Mouse (Mus musculus): ENCODE results near the gene Trip12.

Trip12 gene

DNA sequence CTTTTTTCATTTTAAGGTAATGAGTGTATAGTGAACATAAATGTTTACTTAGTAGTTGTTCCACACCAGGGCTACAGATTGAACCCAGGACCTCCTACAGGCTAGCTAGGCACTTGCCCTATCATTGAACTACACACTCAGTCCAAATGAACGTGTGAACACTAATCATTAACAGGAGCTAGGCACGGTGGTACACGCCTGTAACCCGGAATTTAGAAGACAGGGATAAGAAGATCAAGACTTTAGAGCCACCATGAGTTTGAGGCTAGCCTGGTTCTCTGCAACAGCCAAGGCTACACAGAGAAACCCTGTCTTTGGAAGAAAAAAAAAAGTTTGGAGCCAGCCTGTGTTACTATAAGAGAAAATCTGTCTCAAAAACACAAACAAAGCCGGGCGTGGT lies 19.3 kb upstream of the Trip12 start:
- DNase-seq = no peak

- DNase-seq = no peak
Measured at GRCm38 (mm10) chr1:84855756-84856155, 15.4 kb upstream of the Trip12 start.

DNA sequence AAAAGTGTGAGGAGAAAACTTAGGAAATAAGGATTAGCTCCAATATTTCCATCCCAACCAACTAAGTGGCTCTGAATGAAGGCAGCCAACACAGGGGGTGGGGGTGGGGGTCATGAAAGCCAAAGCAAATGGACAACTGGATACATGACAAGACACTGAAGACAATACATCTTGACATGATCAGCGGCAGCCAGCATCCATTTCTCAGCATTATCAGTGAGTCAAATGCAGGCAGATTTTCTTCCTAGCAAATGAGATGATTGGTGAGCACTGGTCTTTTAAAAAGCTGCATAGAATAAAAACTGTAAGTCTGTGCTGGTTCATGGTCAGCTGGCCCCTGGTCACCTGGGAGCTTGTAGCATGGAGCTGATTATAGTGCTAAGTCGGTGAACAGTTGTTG lies 14.7 kb upstream of the Trip12 start:
- no peak for DNase-seq

DNA sequence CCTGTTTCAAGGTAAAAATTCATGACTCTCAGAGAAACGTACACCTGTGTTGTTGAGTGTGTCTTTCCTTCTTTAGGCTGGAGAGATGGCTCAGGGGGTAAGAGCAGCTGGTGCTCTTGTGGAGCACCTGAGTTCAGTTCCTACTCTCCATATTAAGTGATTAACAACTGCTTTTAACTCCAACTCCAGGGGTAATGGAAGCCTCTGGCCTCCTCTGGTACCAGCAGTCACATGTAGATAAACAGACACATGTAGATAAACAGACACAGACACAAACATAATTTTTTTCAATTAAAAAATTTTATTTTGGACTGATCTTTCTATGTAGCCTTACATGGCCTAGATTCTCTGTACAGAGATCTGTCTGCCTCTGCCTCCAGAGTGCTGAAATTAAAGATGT lies 13.4 kb upstream of the Trip12 start:
- no peak for DNase-seq

DNA sequence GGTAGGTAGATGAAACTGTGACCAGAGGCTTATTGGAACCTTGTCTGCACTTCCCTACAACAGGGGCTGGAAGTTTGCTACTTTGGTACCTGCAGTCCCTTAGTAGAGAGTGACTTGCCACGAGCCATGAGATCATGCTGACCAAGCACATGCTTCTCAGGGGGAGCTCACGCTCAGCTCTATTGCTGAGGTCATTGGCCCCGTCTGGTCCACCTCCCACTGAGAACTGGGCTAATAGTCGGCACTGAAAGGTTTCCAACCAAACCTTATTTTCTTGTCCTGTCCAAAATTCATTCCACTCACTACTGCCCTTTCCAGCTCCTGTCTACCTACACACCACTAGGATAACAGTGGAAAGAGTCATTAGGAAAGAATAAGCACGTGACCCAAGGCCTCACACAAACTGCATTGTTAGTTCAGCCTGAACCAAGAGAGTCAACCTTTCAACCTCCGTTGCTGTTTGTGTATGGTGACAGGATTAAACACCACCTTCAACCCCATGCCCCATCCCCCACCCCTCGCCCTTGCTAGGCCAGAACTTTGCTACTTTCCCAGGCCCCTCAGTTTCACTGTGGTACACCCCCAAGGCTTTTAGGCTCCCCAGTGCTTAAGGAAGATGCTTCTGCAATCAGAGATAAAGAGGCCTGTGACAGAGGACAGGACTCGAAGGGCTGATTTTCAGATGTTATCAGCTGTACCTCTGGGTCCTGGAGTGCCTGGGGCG lies 11.4 kb upstream of the Trip12 start:
- no peak for DNase-seq

- no peak for DNase-seq
Measured at GRCm38 (mm10) chr1:84850471-84850870, 10.2 kb upstream of the Trip12 start.

GRCm38 (mm10) chr1:84849804-84850203 lies 9.5 kb upstream of the Trip12 start:
- no peak for DNase-seq

DNA sequence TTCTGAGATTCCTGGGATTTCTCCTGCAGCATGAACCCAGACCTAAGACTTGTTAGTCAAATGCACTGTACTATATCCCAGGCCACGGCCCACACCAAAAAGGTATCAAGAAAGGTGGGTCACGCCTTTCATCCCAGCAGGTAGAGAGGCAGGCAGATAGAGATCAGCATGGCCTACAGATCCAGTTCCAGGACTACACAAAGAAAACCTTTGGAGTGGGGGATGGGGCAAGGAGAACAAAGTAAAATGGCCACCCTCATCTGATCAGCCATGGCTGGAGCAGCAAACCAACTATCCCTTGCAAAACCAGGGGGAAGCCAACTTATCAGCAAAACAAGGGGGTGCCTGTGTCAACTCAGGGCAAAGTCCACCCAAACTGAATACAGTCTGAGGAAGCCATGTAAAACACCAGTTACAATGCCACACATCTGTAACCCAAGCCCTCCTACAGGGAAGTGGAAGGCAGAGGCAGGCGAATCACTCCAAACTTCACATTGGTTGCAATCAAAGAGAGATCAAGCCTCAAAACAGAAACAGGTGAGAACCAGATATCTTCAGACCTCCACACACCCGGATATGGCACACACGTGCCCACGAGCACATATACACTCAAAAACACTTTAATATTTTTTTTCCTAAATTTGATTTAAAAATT lies 8.6 kb upstream of the Trip12 start:
- no peak for DNase-seq

DNA sequence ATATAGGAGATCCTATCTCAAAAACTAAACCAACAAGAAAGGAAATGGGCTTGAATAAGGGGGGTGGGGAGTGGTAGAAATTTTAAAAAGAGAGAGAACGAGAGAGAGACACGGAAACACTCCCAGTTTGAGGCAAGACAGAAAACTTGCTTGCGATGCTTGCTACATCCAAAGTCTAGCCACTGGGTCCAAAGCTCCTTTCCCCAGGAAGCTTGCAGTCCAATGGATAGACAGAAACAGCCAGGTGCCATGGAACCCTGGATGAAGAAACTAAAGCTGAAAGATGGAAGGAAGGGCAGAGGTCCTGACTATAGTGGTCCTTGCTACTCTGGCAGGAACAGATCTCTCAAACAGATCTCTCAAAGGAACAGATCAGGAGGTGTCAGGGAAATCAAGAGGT lies 8.0 kb upstream of the Trip12 start:
- DNase-seq = no peak

DNA sequence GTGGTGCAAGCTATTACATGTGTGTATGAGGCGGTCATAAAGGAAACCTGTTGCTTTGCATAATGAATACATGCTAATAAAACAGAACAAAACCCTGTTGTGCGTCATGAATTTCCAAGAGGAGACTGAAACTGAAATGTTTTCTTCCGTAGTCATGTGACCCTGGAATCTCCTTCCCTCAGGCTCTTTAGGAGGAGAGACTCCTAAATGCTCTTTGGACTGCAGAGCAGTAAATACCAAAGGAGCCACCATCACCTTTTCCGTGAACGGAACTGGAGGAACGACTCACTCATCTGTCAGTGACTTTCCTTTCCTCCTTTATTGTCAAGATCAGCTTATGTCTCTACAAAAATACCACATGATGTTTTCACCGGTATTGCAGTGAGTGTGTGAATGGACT lies 7.4 kb upstream of the Trip12 start:
- no peak for DNase-seq

DNA sequence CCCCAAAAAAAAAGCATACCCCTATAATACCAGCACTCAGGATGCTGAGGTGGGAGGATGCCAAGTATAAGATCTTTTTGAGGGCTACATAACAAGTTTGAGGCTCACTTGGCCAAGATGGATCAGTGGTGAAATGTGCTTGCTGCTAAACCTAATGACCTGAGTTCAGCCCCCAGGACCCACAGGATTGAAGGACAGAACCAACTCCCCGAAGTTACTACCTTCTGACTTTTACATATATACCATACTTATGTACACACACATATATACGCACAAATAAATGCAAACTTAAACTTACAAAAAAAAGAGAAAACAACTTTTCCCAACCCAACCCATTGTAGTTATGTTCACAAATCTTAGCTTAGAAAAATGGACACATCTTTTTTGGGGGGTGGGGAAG lies 3.0 kb upstream of the Trip12 start:
- no peak for DNase-seq

DNA sequence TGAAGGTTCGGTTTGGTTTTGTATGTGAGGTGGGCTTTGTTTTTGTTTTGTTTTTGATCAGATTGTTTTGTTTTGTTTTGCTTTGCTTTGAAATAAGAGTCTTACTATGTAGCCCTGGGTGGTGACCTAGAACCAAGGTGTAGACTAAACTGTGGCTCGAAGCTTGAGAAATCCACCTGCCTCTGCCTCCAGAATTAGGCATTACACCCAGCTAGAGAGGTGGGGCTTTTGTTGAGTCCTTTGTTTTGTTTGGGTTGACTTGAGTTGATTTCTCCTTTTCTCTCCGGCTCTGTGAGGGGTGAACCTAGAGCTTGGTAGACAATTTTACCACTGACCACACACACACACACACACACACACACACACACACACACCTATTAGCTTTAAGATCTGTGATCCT lies 745 bp upstream of the Trip12 start:
- DNase-seq = no peak

GRCm38 (mm10) chr1:84839309-84840017 lies 853 bp downstream of the Trip12 start, which contains the start of gene Fbxo36:
Fbxo36 (plus strand) TSS chr1:84839841.
- peak; percentile 88 for DNase-seq

DNA sequence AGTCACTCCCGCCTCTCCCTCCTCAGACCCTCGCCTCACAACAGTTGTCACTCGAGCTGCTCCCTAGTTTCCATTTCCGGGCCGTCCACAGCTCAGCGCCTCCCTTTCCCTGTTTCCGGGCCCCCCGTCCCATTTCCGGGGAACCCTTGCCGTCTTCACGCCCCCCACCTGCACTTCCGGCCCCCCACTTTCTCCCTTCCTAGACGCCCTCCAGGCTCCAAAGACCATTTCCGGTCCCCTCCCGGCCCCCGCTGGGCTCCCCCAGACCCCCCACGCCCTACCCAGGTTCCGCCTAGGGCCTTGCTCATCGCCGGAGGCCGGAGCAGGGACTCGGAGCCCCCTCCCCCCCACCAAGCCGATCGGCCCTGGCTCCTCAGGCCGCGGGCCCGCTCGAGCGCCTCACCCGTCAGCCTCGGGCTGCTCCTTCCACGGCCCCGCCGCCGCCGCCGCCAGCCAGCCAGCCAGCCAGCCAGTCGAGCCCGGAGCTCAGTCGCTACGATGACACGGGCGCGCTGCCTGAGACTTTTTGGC lies 1.6 kb downstream of the Trip12 start:
- DNase-seq = peak; percentile 76

DNA sequence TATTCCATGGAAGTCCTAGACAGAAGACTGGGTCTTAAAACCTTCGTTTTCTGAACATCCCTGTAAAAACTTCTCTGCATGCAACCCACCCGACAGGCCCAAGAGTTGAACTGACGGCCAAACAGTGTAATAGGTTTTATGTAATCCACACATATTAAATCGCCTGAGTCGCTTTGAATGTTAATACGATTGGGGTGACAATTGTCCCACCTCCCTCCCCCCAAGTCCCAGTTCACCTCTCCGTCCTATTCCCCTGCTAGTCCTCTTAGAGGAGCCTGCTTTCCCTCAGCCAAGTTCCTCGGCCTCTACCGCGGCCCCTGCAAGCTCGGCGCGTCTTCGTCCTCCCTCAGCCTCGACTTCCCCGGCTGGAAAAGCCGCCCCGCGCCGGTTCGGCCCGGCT lies 2.2 kb downstream of the Trip12 start:
- DNase-seq = no peak

DNA sequence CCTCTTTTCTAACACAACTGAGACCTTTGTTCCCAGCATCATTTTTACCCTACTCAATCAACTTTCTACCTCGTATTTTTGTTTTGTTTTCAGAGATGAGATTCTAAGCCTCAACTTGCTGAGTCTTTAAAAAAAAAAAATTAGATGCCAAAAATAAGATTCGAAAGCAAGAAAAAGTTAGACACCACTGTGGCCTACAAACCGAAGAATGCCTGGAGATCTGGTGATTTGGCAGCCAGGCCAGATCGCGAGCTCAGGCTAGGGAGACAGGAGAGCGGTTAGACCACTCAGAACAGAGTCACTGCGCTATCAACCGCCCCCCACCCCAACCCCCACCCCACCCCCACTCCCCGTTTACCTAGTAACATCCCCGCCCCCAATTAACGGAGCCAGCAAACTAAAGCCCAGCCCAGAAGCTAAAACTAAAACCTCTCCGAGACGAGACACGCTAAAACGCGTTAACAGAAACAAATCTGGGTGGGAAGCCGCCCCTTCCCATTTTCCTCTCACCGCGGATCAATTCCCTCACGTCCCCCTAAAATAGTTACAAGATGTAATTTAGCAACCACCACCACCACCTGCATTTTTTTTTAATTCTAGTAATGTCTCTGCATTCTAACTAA lies 2.7 kb downstream of the Trip12 start:
- no peak for DNase-seq

DNA sequence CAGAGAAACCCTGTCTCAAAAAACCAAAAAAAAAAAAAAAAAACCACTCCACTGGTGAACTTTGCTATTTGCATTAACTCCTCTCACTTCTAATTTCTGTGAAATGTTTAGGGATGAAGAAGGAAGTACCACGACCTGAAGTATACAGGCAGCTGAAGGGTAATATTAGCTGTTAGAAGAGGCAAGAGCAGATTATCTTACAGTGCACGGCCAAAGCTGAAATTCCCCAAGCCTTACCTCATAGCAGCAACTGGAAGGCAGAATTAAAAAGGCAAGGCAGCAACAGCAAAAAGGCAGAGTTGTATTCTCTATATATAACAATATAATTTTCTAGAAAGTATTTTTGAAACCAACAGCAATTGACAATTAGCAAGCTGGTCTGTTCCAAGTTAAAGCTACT lies 15.2 kb downstream of the Trip12 start:
- no peak for DNase-seq

- no peak for DNase-seq
Measured at GRCm38 (mm10) chr1:84817596-84817995, 22.7 kb downstream of the Trip12 start.

GRCm38 (mm10) chr1:84803788-84804187 lies 36.5 kb downstream of the Trip12 start:
- no peak for DNase-seq

DNA sequence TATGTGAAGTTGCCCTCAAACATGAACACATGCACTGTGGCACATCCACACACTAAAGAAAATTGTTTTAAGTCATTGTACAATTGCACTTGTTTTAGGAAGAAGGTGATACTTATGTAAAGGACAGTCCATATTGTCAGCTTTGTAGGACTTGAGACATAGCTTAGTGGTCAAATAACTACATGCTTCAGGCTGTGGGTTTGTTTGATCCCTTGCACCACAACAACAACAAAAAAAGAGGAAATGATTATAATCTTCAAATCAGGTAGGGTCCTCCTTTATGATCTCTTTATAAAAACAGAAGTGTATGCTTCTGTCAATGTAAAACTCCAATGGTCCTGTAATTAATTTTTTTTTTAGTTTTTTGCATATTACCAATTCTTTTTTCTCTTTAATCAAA lies 41.1 kb downstream of the Trip12 start:
- no peak for DNase-seq

GRCm38 (mm10) chr1:84795335-84795734 lies 45.0 kb downstream of the Trip12 start:
- no peak for DNase-seq

DNA sequence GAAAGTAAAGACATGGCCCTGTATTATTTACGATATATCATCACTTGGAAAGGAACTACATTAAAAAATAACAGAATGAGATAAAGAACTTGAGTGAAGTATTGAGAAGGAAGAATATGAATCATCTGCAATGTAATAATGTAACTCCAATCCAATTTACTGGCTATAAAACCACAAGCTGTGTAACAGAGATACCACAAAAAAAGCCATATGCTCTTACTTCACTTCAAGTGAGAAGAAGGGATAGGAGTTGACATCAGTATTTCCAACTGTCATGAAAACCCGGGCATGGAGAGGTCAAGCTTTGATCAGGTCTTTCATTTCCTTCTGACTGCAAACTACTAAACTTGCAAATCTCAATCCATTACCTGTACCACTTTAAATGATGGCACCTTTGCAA lies 48.9 kb downstream of the Trip12 start:
- DNase-seq = no peak

DNA sequence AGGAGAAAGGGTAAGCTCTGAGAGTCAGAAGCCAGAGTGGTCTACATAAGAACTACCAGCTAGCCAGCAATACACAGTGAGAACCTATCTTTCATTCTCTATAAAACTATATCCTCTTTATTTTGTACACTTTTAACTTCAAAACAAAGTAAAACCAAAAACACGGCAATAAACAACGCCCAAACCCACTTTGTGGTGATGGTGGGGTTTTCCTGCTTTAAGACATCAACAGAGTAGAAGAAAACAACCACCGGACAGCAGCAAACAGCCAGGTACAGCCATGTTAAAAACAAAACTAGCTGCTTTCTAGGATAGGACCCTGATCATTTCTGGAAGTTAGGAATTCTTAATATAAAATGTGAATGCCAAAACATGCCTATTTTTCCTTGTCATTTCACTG lies 59.7 kb downstream of the Trip12 start:
- DNase-seq = no peak

Measured in right cerebral cortex, postnatal 4 days (tissue).